Mouse (Mus musculus): Measurements from ENCODE around the gene Capza2. TPM values are rescaled to one million over a fixed set of nuclear protein-coding genes. Genes with fewer than 3 reads are reported as not detected.
"Not testable (repeated sequence)": the region's sequence is repeated elsewhere in the genome, so short reads cannot be mapped to it uniquely, and the experiment has no call there.

Gene Capza2
- polyA plus RNA-seq, 1 experiment = 146 TPM

GRCm38 (mm10) chr6:17669826-17670225 is 33.8 kb downstream of the Capza2 start:
- no peaks in the 10 kb centered on the region for H3K4me1 ChIP-seq (ENCODE audit: control insufficient read depth, insufficient read depth, insufficient read length, low read length)
- no peak overlapping the region for H3K27ac ChIP-seq (replicated peaks; ENCODE audit: low read depth, low read length)
- H3K4me3 ChIP-seq (ENCODE audit: insufficient read depth, low read depth, low read length) = no peak overlapping the region

GRCm38 (mm10) chr6:17675019-17675756 is 39.2 kb downstream of the Capza2 start:
- no peak overlapping the region for H3K27ac ChIP-seq (replicated peaks; ENCODE audit: low read depth, low read length)
- H3K4me1 ChIP-seq (ENCODE audit: control insufficient read depth, insufficient read depth, insufficient read length, low read length) = no peaks in the 10 kb centered on the region
- no peak overlapping the region for H3K4me3 ChIP-seq (ENCODE audit: insufficient read depth, low read depth, low read length)

- H3K4me1 ChIP-seq (ENCODE audit: control insufficient read depth, insufficient read depth, insufficient read length, low read length) = no peaks in the 10 kb centered on the region
- no peak overlapping the region for H3K4me3 ChIP-seq (ENCODE audit: insufficient read depth, low read depth, low read length)
- H3K27ac ChIP-seq (replicated peaks; ENCODE audit: low read depth, low read length) = no peak overlapping the region
Observed at GRCm38 (mm10) chr6:17677008-17677407, 41.0 kb downstream of the Capza2 start.

- H3K27ac ChIP-seq (replicated peaks; ENCODE audit: low read depth, low read length) = no peak overlapping the region
- H3K4me1 ChIP-seq (ENCODE audit: control insufficient read depth, insufficient read depth, insufficient read length, low read length) = no peaks in the 10 kb centered on the region
- H3K4me3 ChIP-seq (ENCODE audit: insufficient read depth, low read depth, low read length) = no peak overlapping the region
Observed at GRCm38 (mm10) chr6:17680266-17680925, 44.4 kb downstream of the Capza2 start.

- H3K4me1 ChIP-seq (ENCODE audit: control insufficient read depth, insufficient read depth, insufficient read length, low read length) = no peaks in the 10 kb centered on the region
- no peak overlapping the region for H3K27ac ChIP-seq (replicated peaks; ENCODE audit: low read depth, low read length)
- H3K4me3 ChIP-seq (ENCODE audit: insufficient read depth, low read depth, low read length) = no peak overlapping the region
Observed at GRCm38 (mm10) chr6:17681810-17682209, 45.8 kb downstream of the Capza2 start.

GRCm38 (mm10) chr6:17688676-17689075 is 52.6 kb downstream of the Capza2 start:
- Histone ChIP-seq H3K27ac (replicated peaks; ENCODE audit: low read depth, low read length) (no peak overlapping the region), H3K4me1 (ENCODE audit: control insufficient read depth, insufficient read depth, insufficient read length, low read length) (no peaks in the 10 kb centered on the region), H3K4me3 (ENCODE audit: insufficient read depth, low read depth, low read length) (no peak overlapping the region)

GRCm38 (mm10) chr6:17692647-17693046 is 56.6 kb downstream of the Capza2 start, which contains the start of gene St7:
TSS of gene St7 (plus strand) at chr6:17692933.
- H3K4me1 ChIP-seq (ENCODE audit: control insufficient read depth, insufficient read depth, insufficient read length, low read length) = no peaks in the 10 kb centered on the region
- no peak within 1 kb of the TSS; the same call in 1 of the 2 replicates for H3K27ac ChIP-seq (replicated peaks; ENCODE audit: low read depth, low read length)
- peak within 1 kb of the TSS; percentile 89 for H3K4me3 ChIP-seq (ENCODE audit: insufficient read depth, low read depth, low read length)

GRCm38 (mm10) chr6:17693726-17694549 is 57.9 kb downstream of the Capza2 start:
- Histone ChIP-seq H3K4me1 (ENCODE audit: control insufficient read depth, insufficient read depth, insufficient read length, low read length) (no peaks in the 10 kb centered on the region), H3K4me3 (ENCODE audit: insufficient read depth, low read depth, low read length) (peak overlapping the region; percentile 89), H3K27ac (replicated peaks; ENCODE audit: low read depth, low read length) (peak overlapping the region; percentile 90)

- Histone ChIP-seq H3K4me1 (ENCODE audit: control insufficient read depth, insufficient read depth, insufficient read length, low read length) (no peaks in the 10 kb centered on the region), H3K27ac (replicated peaks; ENCODE audit: low read depth, low read length) (peak overlapping the region; percentile 66), H3K4me3 (ENCODE audit: insufficient read depth, low read depth, low read length) (peak overlapping the region; percentile 89)
Observed at GRCm38 (mm10) chr6:17694550-17694951, 58.5 kb downstream of the Capza2 start.

- no peaks in the 10 kb centered on the region for H3K4me1 ChIP-seq (ENCODE audit: control insufficient read depth, insufficient read depth, insufficient read length, low read length)
- H3K4me3 ChIP-seq (ENCODE audit: insufficient read depth, low read depth, low read length) = no peak overlapping the region
- no peak overlapping the region for H3K27ac ChIP-seq (replicated peaks; ENCODE audit: low read depth, low read length)
Observed at GRCm38 (mm10) chr6:17696321-17696734, 60.3 kb downstream of the Capza2 start.

GRCm38 (mm10) chr6:17700936-17701612 is 65.0 kb downstream of the Capza2 start:
- H3K4me3 ChIP-seq (ENCODE audit: insufficient read depth, low read depth, low read length) = no peak overlapping the region
- H3K4me1 ChIP-seq (ENCODE audit: control insufficient read depth, insufficient read depth, insufficient read length, low read length) = no peaks in the 10 kb centered on the region

GRCm38 (mm10) chr6:17704038-17704437 is 68.0 kb downstream of the Capza2 start:
- H3K27ac ChIP-seq (replicated peaks; ENCODE audit: low read depth, low read length); H3K4me1 ChIP-seq (ENCODE audit: control insufficient read depth, insufficient read depth, insufficient read length, low read length); H3K4me3 ChIP-seq (ENCODE audit: insufficient read depth, low read depth, low read length): not testable (repeated sequence)

More at GRCm38 (mm10) chr6:17700936-17701612, 65.0 kb downstream of the Capza2 start:
- no peak overlapping the region for H3K27ac ChIP-seq (replicated peaks; ENCODE audit: low read depth, low read length)

- H3K4me3 ChIP-seq (ENCODE audit: insufficient read depth, low read depth, low read length) = no peak overlapping the region
- H3K4me1 ChIP-seq (ENCODE audit: control insufficient read depth, insufficient read depth, insufficient read length, low read length) = no peaks in the 10 kb centered on the region
- no peak overlapping the region for H3K27ac ChIP-seq (replicated peaks; ENCODE audit: low read depth, low read length)
Observed at GRCm38 (mm10) chr6:17705973-17706372, 69.9 kb downstream of the Capza2 start.

Measured in brown adipose tissue, adult 24 weeks (tissue).